Mouse (Mus musculus): ENCODE measurements around the gene Sqstm1.

Gene Sqstm1

GRCm38 (mm10) chr11:50230481-50231304, 20.1 kb upstream of the Sqstm1 start:
- DNase-seq (ENCODE audit: low spot score in 2 of 2) = no peak

- no peak for DNase-seq (ENCODE audit: low spot score in 2 of 2)
Measured at GRCm38 (mm10) chr11:50229252-50229910, 18.8 kb upstream of the Sqstm1 start.

GRCm38 (mm10) chr11:50228772-50229171, 18.1 kb upstream of the Sqstm1 start:
- DNase-seq (ENCODE audit: low spot score in 2 of 2) = no peak

- DNase-seq (ENCODE audit: low spot score in 2 of 2) = no peak
Measured at GRCm38 (mm10) chr11:50227736-50228135, 17.1 kb upstream of the Sqstm1 start.

- DNase-seq (ENCODE audit: low spot score in 2 of 2) = no peak
Measured at GRCm38 (mm10) chr11:50227226-50227625, 16.6 kb upstream of the Sqstm1 start.

- DNase-seq (ENCODE audit: low spot score in 2 of 2) = no peak
Measured at GRCm38 (mm10) chr11:50226406-50226805, 15.8 kb upstream of the Sqstm1 start.

GRCm38 (mm10) chr11:50225611-50226378, 15.2 kb upstream of the Sqstm1 start:
- peak in 1 of 2 experiments; percentile 43 for DNase-seq (ENCODE audit: low spot score in 2 of 2)

- peak; percentile 85 to 89 for DNase-seq (ENCODE audit: low spot score in 2 of 2)
Measured at GRCm38 (mm10) chr11:50224671-50225530, 14.3 kb upstream of the Sqstm1 start.

- DNase-seq (ENCODE audit: low spot score in 2 of 2) = no peak
Measured at GRCm38 (mm10) chr11:50223783-50224662, 13.4 kb upstream of the Sqstm1 start.

- DNase-seq (ENCODE audit: low spot score in 2 of 2) = no peak
Measured at GRCm38 (mm10) chr11:50222559-50223276, 12.1 kb upstream of the Sqstm1 start.

GRCm38 (mm10) chr11:50219833-50220232, 9.2 kb upstream of the Sqstm1 start:
- DNase-seq (ENCODE audit: low spot score in 2 of 2) = no peak

- DNase-seq (ENCODE audit: low spot score in 2 of 2) = no peak
Measured at GRCm38 (mm10) chr11:50217811-50218210, 7.2 kb upstream of the Sqstm1 start.

- DNase-seq (ENCODE audit: low spot score in 2 of 2) = no peak
Measured at GRCm38 (mm10) chr11:50216724-50217366, 6.2 kb upstream of the Sqstm1 start.

GRCm38 (mm10) chr11:50215633-50216032, 5.0 kb upstream of the Sqstm1 start:
- no peak for DNase-seq (ENCODE audit: low spot score in 2 of 2)

- no peak for DNase-seq (ENCODE audit: low spot score in 2 of 2)
Measured at GRCm38 (mm10) chr11:50214631-50215030, 4.0 kb upstream of the Sqstm1 start.

- peak; percentile 87 for DNase-seq (ENCODE audit: low spot score in 2 of 2)
Measured at GRCm38 (mm10) chr11:50212848-50213758, 2.5 kb upstream of the Sqstm1 start.

- DNase-seq (ENCODE audit: low spot score in 2 of 2) = no peak
Measured at GRCm38 (mm10) chr11:50212060-50212739, 1.6 kb upstream of the Sqstm1 start.
